Mouse (Mus musculus): ENCODE measurements around the gene Tctn3.

Tctn3 gene

DNA sequence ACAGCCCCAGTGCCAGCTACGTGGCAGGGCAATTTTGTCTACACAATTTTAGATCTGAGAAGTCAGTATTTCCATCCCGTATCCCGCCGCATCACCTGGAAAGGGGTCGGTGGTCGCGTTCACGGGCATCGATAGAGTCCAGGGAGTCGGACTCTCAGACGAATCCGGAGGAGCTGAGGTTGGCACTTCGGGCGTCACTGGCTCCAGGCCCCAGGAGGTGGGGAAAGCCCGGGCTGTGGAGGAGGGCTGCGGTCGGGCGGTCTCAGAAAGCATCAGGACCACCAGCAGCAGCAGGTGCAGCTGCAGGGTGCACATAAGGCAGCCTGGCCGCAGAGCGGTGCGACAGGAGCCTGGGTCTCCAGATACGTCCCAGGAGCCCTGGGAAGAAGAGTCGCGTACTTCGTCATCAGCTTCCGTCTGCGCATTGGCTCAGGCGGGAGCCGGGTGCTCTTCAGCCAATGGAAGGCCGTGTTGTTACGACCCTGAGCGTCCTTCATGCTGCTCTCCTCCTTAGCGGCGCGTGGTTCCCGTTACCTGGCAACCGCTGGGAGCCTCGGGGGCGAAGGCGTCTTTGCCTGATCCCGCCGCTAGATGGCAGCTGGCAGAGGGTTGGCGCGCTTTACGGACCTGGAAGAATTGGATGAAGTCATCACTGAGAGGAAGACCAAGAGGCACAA lies at the start of gene Tctn3, which contains the start of gene Entpd1:
Tctn3 (minus strand) TSS at position 404 of the 677 bp plus-strand sequence.
Entpd1 (plus strand) TSS at position 537 of the 677 bp plus-strand sequence.
- peak; percentile 97 for DNase-seq (ENCODE audit: low read depth, low spot score)

DNA sequence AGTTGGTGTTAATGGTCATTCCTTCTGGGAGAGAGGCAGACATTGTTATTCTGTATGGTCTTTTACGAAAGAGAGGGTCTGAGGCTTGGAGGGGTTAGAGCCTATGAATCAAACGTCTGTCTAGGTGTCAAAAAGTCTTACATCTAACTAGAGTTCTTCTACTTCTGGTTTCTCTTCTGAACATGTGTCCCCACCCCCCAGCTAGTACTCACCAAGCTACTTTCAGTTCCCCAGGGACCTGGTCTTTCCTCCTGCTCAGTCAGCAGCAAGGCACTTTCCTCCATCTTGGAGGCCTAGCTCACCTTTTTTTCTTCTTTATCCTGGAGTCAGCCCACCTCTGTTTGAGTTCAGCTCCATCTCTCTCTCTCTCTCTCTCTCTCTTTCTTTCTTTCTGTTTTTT lies 49.1 kb upstream of the Tctn3 start:
- no peak for DNase-seq (ENCODE audit: low read depth, low spot score)

- DNase-seq (ENCODE audit: low read depth, low spot score), result no peak
Observed at GRCm38 (mm10) chr19:40660510-40660909, 48.5 kb upstream of the Tctn3 start.

DNA sequence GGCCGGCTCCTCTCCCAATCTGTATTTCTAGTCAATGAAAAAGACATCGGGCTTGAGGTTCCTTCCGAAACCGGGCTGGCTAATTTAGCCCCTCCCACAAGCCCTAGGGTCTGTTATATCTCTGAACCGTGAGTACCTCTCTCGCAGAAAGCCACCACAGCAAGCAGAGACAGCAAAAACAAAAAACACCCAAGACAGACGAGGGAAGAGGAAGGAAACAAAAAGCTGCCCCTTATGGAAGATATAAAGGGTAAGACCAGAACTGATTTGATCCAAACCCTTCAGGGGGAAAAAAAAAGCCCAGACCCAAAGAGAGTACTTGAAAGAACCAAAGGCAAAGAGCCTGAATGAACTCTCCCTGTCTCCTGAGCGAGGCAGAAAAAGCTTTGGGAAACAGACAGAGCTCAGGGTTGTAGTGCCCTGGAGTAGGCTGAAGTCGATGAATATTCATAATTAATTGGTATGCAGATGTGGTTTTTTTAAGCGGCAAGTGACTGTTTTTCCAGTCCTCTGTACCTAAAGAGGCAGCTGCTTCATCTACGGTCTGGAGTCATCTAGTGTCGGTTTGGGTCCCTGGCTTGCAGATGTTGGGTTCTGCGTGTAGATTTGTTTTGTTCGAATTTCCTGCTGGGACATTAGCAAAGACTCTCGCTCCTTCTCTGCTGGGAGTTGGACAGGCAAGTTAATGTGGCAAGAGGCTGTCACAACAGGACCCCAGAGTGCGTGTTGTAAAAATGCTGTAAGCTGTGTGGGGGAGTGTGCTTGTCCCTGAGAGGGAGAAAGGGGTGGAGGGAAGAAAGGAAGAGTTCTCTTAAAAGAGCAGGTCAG lies 47.8 kb upstream of the Tctn3 start:
- DNase-seq (ENCODE audit: low read depth, low spot score), result no peak

- no peak for DNase-seq (ENCODE audit: low read depth, low spot score)
Observed at GRCm38 (mm10) chr19:40658935-40659334, 46.9 kb upstream of the Tctn3 start.

DNA sequence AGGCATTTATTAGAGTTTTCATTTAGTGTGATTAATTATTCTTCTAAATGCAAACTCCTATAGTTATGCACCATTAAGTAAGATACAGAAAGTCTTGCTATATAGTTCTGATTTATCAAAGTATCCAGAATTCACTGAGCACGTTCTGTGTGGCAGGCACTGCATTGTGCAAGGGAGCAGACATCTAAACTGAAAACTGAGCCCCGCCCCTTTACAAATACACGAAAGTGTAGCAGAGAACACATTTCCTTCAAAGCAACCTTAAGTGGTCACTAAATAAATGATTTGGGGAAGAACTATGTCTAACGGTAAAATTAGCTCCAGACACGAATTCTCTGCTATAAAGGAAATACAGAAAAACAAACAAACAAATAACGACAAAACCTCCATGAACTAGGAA lies 46.2 kb upstream of the Tctn3 start:
- no peak for DNase-seq (ENCODE audit: low read depth, low spot score)

- DNase-seq (ENCODE audit: low read depth, low spot score), result no peak
Observed at GRCm38 (mm10) chr19:40656207-40656606, 44.2 kb upstream of the Tctn3 start.

DNA sequence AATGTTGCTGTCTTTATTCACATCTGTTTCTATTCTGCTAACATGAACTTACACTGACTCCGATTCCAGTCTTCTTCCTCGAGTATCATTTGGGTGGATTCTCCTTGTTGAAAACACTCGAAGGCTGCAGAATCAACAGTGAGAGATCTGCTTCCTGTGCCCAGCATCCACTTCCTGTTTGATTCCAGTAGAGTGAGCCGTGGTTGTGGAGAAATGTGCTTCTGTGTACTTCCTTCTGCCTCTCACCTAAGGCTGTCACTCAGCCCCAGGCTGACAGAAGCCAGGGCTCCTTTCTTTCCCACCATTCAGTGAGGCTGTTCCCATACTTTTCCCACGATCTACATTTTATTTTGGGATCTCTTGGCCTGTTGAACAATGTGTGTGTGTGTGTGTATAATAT lies 38.1 kb upstream of the Tctn3 start:
- DNase-seq (ENCODE audit: low read depth, low spot score), result no peak

GRCm38 (mm10) chr19:40647319-40648158 lies 35.5 kb upstream of the Tctn3 start:
- DNase-seq (ENCODE audit: low read depth, low spot score), result no peak

GRCm38 (mm10) chr19:40646379-40646778 lies 34.3 kb upstream of the Tctn3 start:
- DNase-seq (ENCODE audit: low read depth, low spot score), result no peak

GRCm38 (mm10) chr19:40643846-40644245 lies 31.8 kb upstream of the Tctn3 start:
- DNase-seq (ENCODE audit: low read depth, low spot score), result no peak

- DNase-seq (ENCODE audit: low read depth, low spot score), result no peak
Observed at GRCm38 (mm10) chr19:40640799-40641198, 28.8 kb upstream of the Tctn3 start.

DNA sequence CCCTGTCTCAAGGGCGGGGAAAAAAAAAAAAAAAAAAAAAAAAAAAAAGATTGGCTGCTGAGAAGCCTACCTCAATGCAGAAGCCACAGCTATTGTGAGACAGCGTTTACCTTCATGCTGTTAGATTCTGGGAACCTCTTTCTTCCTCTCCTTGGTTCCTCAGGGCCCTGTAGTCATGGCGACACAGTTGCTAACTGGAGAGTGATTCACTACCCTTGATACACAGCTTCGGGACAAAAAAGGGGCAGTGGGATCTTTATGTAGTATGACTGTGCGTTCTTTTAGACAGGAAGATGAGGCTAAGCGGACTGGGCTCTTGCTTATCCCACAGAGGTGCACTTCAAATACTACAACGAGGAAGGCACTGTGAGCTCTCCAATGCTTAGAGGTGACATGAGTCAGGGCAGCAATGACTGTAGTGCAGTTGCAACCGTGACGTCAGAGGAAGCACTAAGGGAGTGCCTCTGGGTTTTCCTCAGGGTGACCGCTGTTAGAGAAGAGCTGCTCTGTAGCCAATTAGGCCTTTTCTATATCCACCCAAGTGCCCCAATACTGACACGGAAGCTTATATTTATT lies 27.8 kb upstream of the Tctn3 start:
- DNase-seq (ENCODE audit: low read depth, low spot score), result no peak

GRCm38 (mm10) chr19:40638582-40638981 lies 26.5 kb upstream of the Tctn3 start:
- DNase-seq (ENCODE audit: low read depth, low spot score), result no peak

DNA sequence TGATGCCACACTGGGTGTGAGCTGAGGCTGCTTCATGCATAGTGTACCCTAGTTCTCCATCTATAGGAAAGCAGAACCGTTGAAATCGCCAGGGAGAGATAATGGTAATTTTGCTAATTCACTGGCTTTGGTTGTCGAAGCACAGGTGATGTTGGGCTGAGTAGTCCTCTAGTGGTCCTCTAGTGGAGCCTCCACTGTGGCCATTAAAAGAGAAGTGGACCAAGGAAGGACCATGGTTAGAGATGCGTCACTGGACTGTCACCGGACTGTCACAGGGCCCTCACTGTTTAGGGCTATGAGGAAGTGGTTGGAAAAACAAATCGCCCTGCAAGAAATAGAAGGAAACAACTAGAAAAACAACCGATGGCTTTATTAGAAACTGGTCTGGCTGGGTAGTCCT lies 25.6 kb upstream of the Tctn3 start:
- no peak for DNase-seq (ENCODE audit: low read depth, low spot score)

GRCm38 (mm10) chr19:40637091-40637490 lies 25.1 kb upstream of the Tctn3 start:
- no peak for DNase-seq (ENCODE audit: low read depth, low spot score)

- no peak for DNase-seq (ENCODE audit: low read depth, low spot score)
Observed at GRCm38 (mm10) chr19:40633144-40633543, 21.1 kb upstream of the Tctn3 start.

GRCm38 (mm10) chr19:40632668-40633067 lies 20.6 kb upstream of the Tctn3 start:
- DNase-seq (ENCODE audit: low read depth, low spot score), result no peak

DNA sequence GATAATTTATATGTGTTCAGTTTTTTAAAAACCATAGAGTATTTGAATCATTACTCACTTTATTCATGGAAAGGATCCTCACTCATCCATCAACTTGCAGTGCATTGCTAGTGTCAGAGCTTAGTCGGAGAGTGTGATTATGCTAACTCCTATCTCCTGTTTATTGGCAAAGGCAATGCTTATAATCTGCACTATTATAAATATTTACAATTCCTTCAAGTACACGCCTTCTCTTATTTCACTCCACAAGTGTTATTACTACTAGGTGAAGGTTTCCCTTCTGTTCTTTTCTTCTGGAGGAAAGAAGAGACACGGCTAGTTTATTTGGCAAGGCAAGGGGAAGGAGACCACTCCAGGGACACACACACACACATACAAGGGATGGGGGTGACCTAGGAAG lies 20.2 kb upstream of the Tctn3 start:
- no peak for DNase-seq (ENCODE audit: low read depth, low spot score)

- peak; percentile 44 for DNase-seq (ENCODE audit: low read depth, low spot score)
Observed at GRCm38 (mm10) chr19:40630606-40631005, 18.6 kb upstream of the Tctn3 start.

GRCm38 (mm10) chr19:40630096-40630495 lies 18.1 kb upstream of the Tctn3 start:
- peak; percentile 76 for DNase-seq (ENCODE audit: low read depth, low spot score)

DNA sequence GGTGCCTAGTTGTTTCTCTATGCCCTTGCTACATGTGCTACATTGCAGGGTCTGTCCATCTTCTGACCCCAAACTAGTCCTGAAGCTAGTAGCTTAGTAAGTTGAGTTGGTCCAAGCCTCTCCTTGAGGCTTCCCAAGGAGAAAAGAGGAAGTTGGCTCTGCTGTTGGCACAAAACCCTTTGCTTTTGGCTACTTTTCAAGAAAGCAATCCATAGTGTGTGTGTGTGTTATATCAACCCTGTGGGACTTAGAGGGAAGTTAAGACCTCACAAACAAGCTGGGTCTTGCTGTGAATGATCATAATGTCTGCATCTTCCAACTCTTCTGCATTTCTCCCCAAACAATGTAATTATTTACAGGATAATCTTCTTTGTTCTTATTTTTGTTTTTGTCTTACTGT lies 16.9 kb upstream of the Tctn3 start:
- no peak for DNase-seq (ENCODE audit: low read depth, low spot score)
